Mouse (Mus musculus) c-Kit-positive CD71-positive TER-119-negative erythroid progenitor cells, embryonic 14.5 days (primary cell): Measurements from ENCODE around the gene Dbil5.
"Not testable (repeated sequence)": the region's sequence is repeated elsewhere in the genome, so short reads cannot be mapped to it uniquely, and the experiment has no call there.

ENCODE experiments used
- DNase-seq: peaks from one replicate; pipeline ENCODE4 v3.0.0-alpha.2; 2013; ENCODE audit warnings: low read depth

Gene Dbil5

GRCm38 (mm10) chr11:76217390-76217800 lies at the start of gene Dbil5, which contains the start of gene Gemin4:
Gene Dbil5 (plus strand): TSS chr11:76217608.
Gene Gemin4 (minus strand): TSS chr11:76217664.
- DNase-seq, result peak; percentile 98

GRCm38 (mm10) chr11:76168976-76169375 lies 48.4 kb upstream of the Dbil5 start:
- no peak for DNase-seq

GRCm38 (mm10) chr11:76170207-76170606 lies 47.2 kb upstream of the Dbil5 start:
- no peak for DNase-seq

- peak; percentile 55 for DNase-seq
These were observed 38.5 kb upstream of the Dbil5 start for GRCm38 (mm10) chr11:76178726-76179494.

GRCm38 (mm10) chr11:76179495-76180145 lies 37.8 kb upstream of the Dbil5 start, which contains the start of the genes Vps53 and Fam57a:
Gene Vps53 (minus strand): TSS chr11:76179647.
Gene Fam57a (plus strand): TSS chr11:76179671.
- peak; percentile 72 for DNase-seq

GRCm38 (mm10) chr11:76180146-76180540 lies 37.3 kb upstream of the Dbil5 start:
- no peak for DNase-seq

- DNase-seq, result no peak
These were observed 33.7 kb upstream of the Dbil5 start for GRCm38 (mm10) chr11:76183745-76184144.

GRCm38 (mm10) chr11:76186908-76187307 lies 30.5 kb upstream of the Dbil5 start:
- no peak for DNase-seq

- DNase-seq, result no peak
These were observed 21.0 kb upstream of the Dbil5 start for GRCm38 (mm10) chr11:76196275-76196976.

GRCm38 (mm10) chr11:76196977-76197469 lies 20.4 kb upstream of the Dbil5 start:
- DNase-seq, result no peak

GRCm38 (mm10) chr11:76201761-76202674 lies 15.4 kb upstream of the Dbil5 start:
- DNase-seq, result peak; percentile 32

- no peak for DNase-seq
These were observed 10.6 kb upstream of the Dbil5 start for GRCm38 (mm10) chr11:76206793-76207192.

GRCm38 (mm10) chr11:76210228-76210985 lies 7.0 kb upstream of the Dbil5 start:
- no peak for DNase-seq

- not testable (repeated sequence) for DNase-seq
These were observed 5.8 kb upstream of the Dbil5 start for GRCm38 (mm10) chr11:76211595-76211994.

GRCm38 (mm10) chr11:76213841-76214240 lies 3.6 kb upstream of the Dbil5 start:
- DNase-seq, result no peak

- DNase-seq, result no peak
These were observed 2.4 kb upstream of the Dbil5 start for GRCm38 (mm10) chr11:76215011-76215410.

- no peak for DNase-seq
These were observed 1.3 kb upstream of the Dbil5 start for GRCm38 (mm10) chr11:76216049-76216540.

- DNase-seq, result peak; percentile 40
These were observed 573 bp upstream of the Dbil5 start for GRCm38 (mm10) chr11:76216681-76217389.

GRCm38 (mm10) chr11:76224631-76225030 lies 7.2 kb downstream of the Dbil5 start:
- no peak for DNase-seq

GRCm38 (mm10) chr11:76225051-76225450 lies 7.6 kb downstream of the Dbil5 start:
- no peak for DNase-seq
